Mouse (Mus musculus) liver, embryonic 12.5 days (tissue): ENCODE results near the gene Tex9. TPM values are rescaled to one million over a fixed set of nuclear protein-coding genes. Genes with fewer than 3 reads are reported as not detected.

Experiments
- ATAC-seq: fragments of 200-750 bp; cut with Nextera tagmentation; 2 replicates; pipeline ENCODE4 v1.8.0; 2017; ENCODE audit warnings: moderate number of reproducible peaks, mild to moderate bottlenecking, moderate library complexity
- H3K27ac ChIP-seq: fragments of 300-500 bp; sonication (generic); 2 replicates; pipeline ENCODE4 v1.5.1; 2016; ENCODE audit warnings: mild to moderate bottlenecking
- H3K27me3 ChIP-seq: fragments of 300-500 bp; sonication (generic); replicated peaks from 2 replicates; pipeline ENCODE4 v1.6.1; 2016; ENCODE audit warnings: mild to moderate bottlenecking, moderate library complexity
- H3K36me3 ChIP-seq: fragments of 300-500 bp; sonication (generic); 2 replicates; pipeline ENCODE4 v1.6.1; 2016; ENCODE audit warnings: mild to moderate bottlenecking, moderate library complexity
- H3K4me1 ChIP-seq: fragments of 300-500 bp; sonication (generic); 2 replicates; pipeline ENCODE4 v1.6.1; 2016
- H3K4me2 ChIP-seq: fragments of 300-500 bp; sonication (generic); 2 replicates; pipeline ENCODE4 v1.6.1; 2016; ENCODE audit warnings: mild to moderate bottlenecking, moderate library complexity
- H3K4me3 ChIP-seq: fragments of 300-500 bp; sonication (generic); 2 replicates; pipeline ENCODE4 v1.5.1; 2016; ENCODE audit warnings: mild to moderate bottlenecking, moderate library complexity
- H3K9ac ChIP-seq: fragments of 300-500 bp; sonication (generic); 2 replicates; pipeline ENCODE4 v1.6.1; 2016; ENCODE audit warnings: mild to moderate bottlenecking, moderate library complexity
- H3K9me3 ChIP-seq: fragments of 300-500 bp; sonication (generic); replicated peaks from 2 replicates; pipeline ENCODE4 v1.6.1; 2016; ENCODE audit warnings: mild to moderate bottlenecking, moderate library complexity
- WGBS: fragments of 180-500 bp; shearing (Covaris S2); methylation state at CpG from one replicate; pipeline ENCODE4 v1.1.7; 2016; ENCODE audit not compliant: insufficient replicate concordance; 5-methylcytosine and 5-hydroxymethylcytosine counted together
- polyA plus RNA-seq: library from polyadenylated mRNA; unstranded; fragments of >200 nt; fragmentation: Nextera tagmentation; extraction: Ambion mirVana; gene quantifications from 2 replicates; pipeline ENCODE4 v1.2.1, GENCODE M21; 2016

The Tex9 gene
- polyA plus RNA-seq, 1 experiment from 2014 or later, result 9.1 TPM

DNA sequence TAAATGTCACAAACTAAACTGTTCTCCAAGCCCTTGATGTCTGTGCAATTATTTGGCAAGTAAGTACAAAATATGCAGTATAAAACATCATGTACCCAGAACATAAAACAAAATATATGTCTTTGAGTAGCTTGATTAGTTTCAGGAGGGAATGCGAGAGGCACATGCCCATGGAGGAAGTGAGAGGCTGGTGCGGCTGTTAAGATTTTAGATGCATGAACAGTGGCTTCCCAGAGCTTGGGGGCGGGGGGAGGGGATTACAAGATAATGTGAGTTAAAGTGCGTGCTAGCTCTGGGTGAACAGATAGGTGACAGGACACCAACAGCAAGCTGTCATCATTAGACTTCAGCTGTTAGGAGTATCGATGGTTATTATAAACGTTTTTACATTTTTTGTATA is 40.9 kb downstream of the Tex9 start:
- ATAC-seq, result peak; percentile 56; the same call in 1 of the 2 replicates
- Histone ChIP-seq H3K27me3 (no peaks in the 10 kb centered on the region), H3K36me3 (peaks cover 100% of the 10 kb centered on the region), H3K4me3 (no peak overlapping the region), H3K4me1 (peaks cover 56% of the 10 kb centered on the region), H3K9ac (no peak overlapping the region), H3K27ac (0 out of 2 replicates have a peak overlapping the region, but pooled peaks have one; percentile 18), H3K9me3 (no peaks in the 10 kb centered on the region), H3K4me2 (no peak overlapping the region)
- WGBS, result 13% methylated on average over 6 of the region's 6 CpGs

GRCm38 (mm10) chr9:72450363-72450762 is 41.6 kb downstream of the Tex9 start:
- ATAC-seq, result no peak
- Histone ChIP-seq H3K27ac (peak overlapping the region; percentile 18; the same call in 1 of the 2 replicates), H3K36me3 (peaks cover 100% of the 10 kb centered on the region), H3K4me1 (peaks cover 56% of the 10 kb centered on the region), H3K9ac (no peak overlapping the region), H3K9me3 (no peaks in the 10 kb centered on the region), H3K27me3 (no peaks in the 10 kb centered on the region), H3K4me2 (no peak overlapping the region), H3K4me3 (no peak overlapping the region)
- WGBS, result 85% methylated on average over 1 of the region's 1 CpGs

DNA sequence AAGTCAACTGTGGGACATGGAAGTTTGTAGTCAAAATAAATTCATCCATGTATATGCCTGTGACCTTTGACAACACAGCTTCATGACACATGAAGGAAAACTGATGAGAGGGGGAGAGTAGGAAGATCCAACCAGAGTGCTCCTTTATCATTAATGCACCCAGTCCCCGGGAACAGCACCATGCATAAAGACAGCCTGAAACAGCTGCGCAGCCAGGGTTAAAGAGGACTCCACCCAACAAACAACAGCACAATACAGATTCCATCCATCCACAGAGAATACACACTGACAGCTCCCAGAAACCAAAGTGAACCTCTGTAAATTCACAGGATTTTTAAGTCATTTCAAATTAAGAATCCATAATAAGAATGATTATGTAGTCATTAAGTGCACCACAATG is 42.2 kb downstream of the Tex9 start:
- H3K9me3 ChIP-seq, result no peaks in the 10 kb centered on the region
- ATAC-seq, result peak; percentile 31; the same call in 1 of the 2 replicates
- H3K4me1 ChIP-seq, result peaks cover 56% of the 10 kb centered on the region
- H3K4me2 ChIP-seq, result peak overlapping the region; percentile 65
- peak overlapping the region; percentile 64 for H3K9ac ChIP-seq
- peaks cover 100% of the 10 kb centered on the region for H3K36me3 ChIP-seq
- peak overlapping the region; percentile 45; the same call in 1 of the 2 replicates for H3K4me3 ChIP-seq
- WGBS, result 72% methylated on average over 2 of the region's 2 CpGs
- H3K27me3 ChIP-seq, result no peaks in the 10 kb centered on the region
- H3K27ac ChIP-seq, result peak overlapping the region; percentile 72

DNA sequence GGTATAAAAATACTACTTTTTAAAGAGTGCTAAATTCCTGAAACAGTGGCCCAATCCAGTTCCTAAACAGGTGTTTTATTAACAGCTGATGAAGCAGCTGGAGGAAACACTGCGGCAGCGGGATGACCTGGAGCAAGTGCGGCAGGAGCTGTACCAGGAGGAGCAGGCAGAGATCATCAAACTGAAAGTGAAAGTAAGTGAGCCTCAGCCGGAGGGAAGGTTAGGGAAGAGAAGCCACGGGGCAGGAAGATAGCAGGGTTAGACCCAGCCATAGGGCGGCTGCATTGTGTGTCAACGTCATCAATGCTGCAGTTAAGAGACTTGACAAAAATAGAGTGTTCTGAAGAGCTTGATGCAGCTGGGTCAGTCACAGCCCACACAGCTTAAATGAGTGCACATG is 42.6 kb downstream of the Tex9 start:
- Histone ChIP-seq H3K4me1 (peaks cover 56% of the 10 kb centered on the region), H3K9ac (peak overlapping the region; percentile 64), H3K9me3 (no peaks in the 10 kb centered on the region), H3K27ac (peak overlapping the region; percentile 72), H3K4me3 (peak overlapping the region; percentile 45), H3K27me3 (no peaks in the 10 kb centered on the region), H3K4me2 (peak overlapping the region; percentile 65), H3K36me3 (peaks cover 100% of the 10 kb centered on the region)
- WGBS, result 41% methylated on average over 7 of the region's 7 CpGs
- ATAC-seq, result peak; percentile 67

GRCm38 (mm10) chr9:72448026-72448425 is 44.0 kb downstream of the Tex9 start:
- peak overlapping the region; percentile 65; the same call in 1 of the 2 replicates for H3K4me2 ChIP-seq
- H3K36me3 ChIP-seq, result peaks cover 100% of the 10 kb centered on the region
- no peaks in the 10 kb centered on the region for H3K27me3 ChIP-seq
- WGBS, result 53% methylated on average over 8 of the region's 8 CpGs
- ATAC-seq, result no peak
- H3K27ac ChIP-seq, result peak overlapping the region; percentile 0; the same call in 1 of the 2 replicates
- H3K4me1 ChIP-seq, result peaks cover 63% of the 10 kb centered on the region
- no peak overlapping the region for H3K9ac ChIP-seq
- H3K9me3 ChIP-seq, result no peaks in the 10 kb centered on the region
- no peak overlapping the region for H3K4me3 ChIP-seq

GRCm38 (mm10) chr9:72441927-72442715 is 49.9 kb downstream of the Tex9 start:
- peak overlapping the region; percentile 81 for H3K4me3 ChIP-seq
- H3K9ac ChIP-seq, result peak overlapping the region; percentile 65
- no peaks in the 10 kb centered on the region for H3K27me3 ChIP-seq
- WGBS, result 61% methylated on average over 10 of the region's 10 CpGs
- no peak for ATAC-seq
- H3K9me3 ChIP-seq, result no peaks in the 10 kb centered on the region
- peaks cover 60% of the 10 kb centered on the region for H3K4me1 ChIP-seq
- peak overlapping the region; percentile 98 for H3K27ac ChIP-seq
- H3K36me3 ChIP-seq, result peaks cover 57% of the 10 kb centered on the region
- H3K4me2 ChIP-seq, result peak overlapping the region; percentile 76

- 26% methylated on average over 8 of the region's 8 CpGs for WGBS
- Histone ChIP-seq H3K4me1 (peaks cover 55% of the 10 kb centered on the region), H3K4me3 (peak overlapping the region; percentile 81), H3K9me3 (no peaks in the 10 kb centered on the region), H3K27ac (peak overlapping the region; percentile 98), H3K27me3 (no peaks in the 10 kb centered on the region), H3K4me2 (peak overlapping the region; percentile 76), H3K36me3 (peaks cover 48% of the 10 kb centered on the region), H3K9ac (peak overlapping the region; percentile 65)
- peak; percentile 75 for ATAC-seq
These were observed 50.8 kb downstream of the Tex9 start for GRCm38 (mm10) chr9:72440948-72441926.

- 49% methylated on average over 4 of the region's 4 CpGs for WGBS
- peak overlapping the region; percentile 98 for H3K27ac ChIP-seq
- ATAC-seq, result no peak
- no peaks in the 10 kb centered on the region for H3K9me3 ChIP-seq
- peak overlapping the region; percentile 81 for H3K4me3 ChIP-seq
- peaks cover 40% of the 10 kb centered on the region for H3K36me3 ChIP-seq
- H3K4me2 ChIP-seq, result peak overlapping the region; percentile 76
- H3K27me3 ChIP-seq, result no peaks in the 10 kb centered on the region
- H3K9ac ChIP-seq, result peak overlapping the region; percentile 79
- H3K4me1 ChIP-seq, result peaks cover 58% of the 10 kb centered on the region
These were observed 51.7 kb downstream of the Tex9 start for GRCm38 (mm10) chr9:72440358-72440757.

DNA sequence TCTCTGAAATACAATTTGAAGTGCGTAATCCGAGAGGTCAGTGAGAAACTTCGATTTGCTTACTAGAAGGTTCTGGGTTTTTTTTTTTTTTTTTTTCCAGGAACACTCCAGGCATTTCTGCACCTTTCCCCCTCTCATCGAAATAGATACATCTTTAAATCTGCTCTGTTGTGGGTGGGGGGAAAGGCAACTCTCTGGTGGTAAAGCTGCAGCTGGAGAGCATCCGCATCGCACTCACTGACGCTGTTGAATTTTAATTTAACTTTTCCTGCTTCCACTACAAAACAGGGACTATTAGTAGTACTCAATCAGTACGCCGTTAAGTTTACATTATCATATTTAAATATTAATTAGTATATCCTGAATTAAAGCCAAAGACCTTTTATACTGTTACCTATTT is 53.3 kb downstream of the Tex9 start:
- H3K4me2 ChIP-seq, result peak overlapping the region; percentile 76
- H3K4me3 ChIP-seq, result peak overlapping the region; percentile 81
- WGBS, result 3% methylated on average over 9 of the region's 9 CpGs
- no peaks in the 10 kb centered on the region for H3K9me3 ChIP-seq
- H3K27ac ChIP-seq, result peak overlapping the region; percentile 98
- peaks cover 24% of the 10 kb centered on the region for H3K36me3 ChIP-seq
- no peak for ATAC-seq
- no peaks in the 10 kb centered on the region for H3K27me3 ChIP-seq
- peaks cover 64% of the 10 kb centered on the region for H3K4me1 ChIP-seq
- peak overlapping the region; percentile 79 for H3K9ac ChIP-seq

DNA sequence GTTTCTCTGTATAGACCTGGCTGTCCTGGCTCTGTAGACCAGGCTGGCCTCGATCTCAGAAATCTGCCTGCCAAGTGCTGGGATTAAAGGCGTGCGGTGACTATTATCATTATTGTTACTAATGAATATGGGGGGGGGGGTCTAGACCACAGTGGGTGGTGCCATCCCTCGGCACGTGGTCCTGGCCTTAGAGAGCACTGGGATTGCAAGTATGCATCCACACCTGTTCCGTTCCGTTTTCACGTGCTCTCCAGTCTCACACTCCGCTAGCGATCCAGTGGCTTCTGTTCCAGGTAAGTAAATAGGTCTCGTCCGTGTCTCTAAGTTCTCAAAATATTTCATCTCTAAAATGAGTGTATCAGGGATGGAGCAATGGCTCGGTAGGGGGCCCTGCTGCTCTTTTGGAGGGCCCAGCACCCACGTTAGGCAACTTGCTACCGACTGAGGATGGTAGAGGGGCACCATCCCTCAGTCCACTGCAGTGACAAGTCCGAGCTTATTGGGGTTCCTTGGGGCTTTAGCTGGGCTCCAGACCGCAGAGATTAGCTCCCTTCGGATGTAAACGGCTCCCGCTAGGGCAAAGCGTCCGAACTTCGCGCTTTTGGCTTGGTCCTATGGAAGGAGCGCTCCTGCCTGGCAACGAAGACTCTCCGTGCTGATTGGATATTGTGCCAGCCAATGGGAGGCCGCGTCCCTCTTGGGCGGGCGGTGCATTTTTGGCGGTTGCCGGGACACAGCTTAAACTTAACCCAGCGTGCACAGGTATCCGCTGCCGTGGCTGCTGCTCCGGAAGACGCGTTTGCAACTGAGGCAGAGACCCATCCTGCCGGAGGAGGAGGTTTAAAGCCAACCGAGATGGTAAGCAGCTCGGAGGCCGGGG is 54.0 kb downstream of the Tex9 start, which contains the start of gene Mns1:
Gene Mns1, plus strand, starts transcription at position 190 of the 880 bp plus-strand sequence.
- H3K4me3 ChIP-seq, result peak within 1 kb of the TSS; percentile 81
- H3K9ac ChIP-seq, result peak within 1 kb of the TSS; percentile 79
- H3K4me1 ChIP-seq, result peaks cover 57% of the 10 kb centered on the region
- peaks cover 17% of the 10 kb centered on the region for H3K36me3 ChIP-seq
- H3K27ac ChIP-seq, result peak within 1 kb of the TSS; percentile 98
- H3K4me2 ChIP-seq, result peak within 1 kb of the TSS; percentile 76
- H3K27me3 ChIP-seq, result no peaks in the 10 kb centered on the region
- ATAC-seq, result peak; percentile 90
- 3% methylated on average over 43 of the region's 43 CpGs for WGBS
- H3K9me3 ChIP-seq, result no peaks in the 10 kb centered on the region

GRCm38 (mm10) chr9:72434876-72435275 is 57.1 kb downstream of the Tex9 start:
- peak overlapping the region; percentile 26 for H3K4me2 ChIP-seq

More at GRCm38 (mm10) chr9:72434876-72435275, 57.1 kb downstream of the Tex9 start:
- H3K4me3 ChIP-seq, result no peak overlapping the region
- ATAC-seq, result no peak
- no peaks in the 10 kb centered on the region for H3K9me3 ChIP-seq
- H3K36me3 ChIP-seq, result no peaks in the 10 kb centered on the region
- 0 out of 2 replicates have a peak, but pooled peaks cover 4% of the 10 kb centered on the region for H3K27me3 ChIP-seq
- H3K9ac ChIP-seq, result 0 out of 2 replicates have a peak overlapping the region, but pooled peaks have one; percentile 31
- 78% methylated on average over 9 of the region's 9 CpGs for WGBS
- H3K4me1 ChIP-seq, result peaks cover 32% of the 10 kb centered on the region
- H3K27ac ChIP-seq, result no peak overlapping the region
